Mouse (Mus musculus) testis, postnatal 14 days (tissue): Measurements from ENCODE around the gene Naa80.
A peak's percentile ranks its signal among the peaks of the same experiment; 100 is the strongest.
"Not testable (repeated sequence)": the region's sequence is repeated elsewhere in the genome, so short reads cannot be mapped to it uniquely, and the experiment has no call there.

Source experiments
- DNase-seq: peaks from one replicate; pipeline ENCODE4 v3.0.0; 2021; ENCODE audit warnings: low spot score

The Naa80 gene

DNA sequence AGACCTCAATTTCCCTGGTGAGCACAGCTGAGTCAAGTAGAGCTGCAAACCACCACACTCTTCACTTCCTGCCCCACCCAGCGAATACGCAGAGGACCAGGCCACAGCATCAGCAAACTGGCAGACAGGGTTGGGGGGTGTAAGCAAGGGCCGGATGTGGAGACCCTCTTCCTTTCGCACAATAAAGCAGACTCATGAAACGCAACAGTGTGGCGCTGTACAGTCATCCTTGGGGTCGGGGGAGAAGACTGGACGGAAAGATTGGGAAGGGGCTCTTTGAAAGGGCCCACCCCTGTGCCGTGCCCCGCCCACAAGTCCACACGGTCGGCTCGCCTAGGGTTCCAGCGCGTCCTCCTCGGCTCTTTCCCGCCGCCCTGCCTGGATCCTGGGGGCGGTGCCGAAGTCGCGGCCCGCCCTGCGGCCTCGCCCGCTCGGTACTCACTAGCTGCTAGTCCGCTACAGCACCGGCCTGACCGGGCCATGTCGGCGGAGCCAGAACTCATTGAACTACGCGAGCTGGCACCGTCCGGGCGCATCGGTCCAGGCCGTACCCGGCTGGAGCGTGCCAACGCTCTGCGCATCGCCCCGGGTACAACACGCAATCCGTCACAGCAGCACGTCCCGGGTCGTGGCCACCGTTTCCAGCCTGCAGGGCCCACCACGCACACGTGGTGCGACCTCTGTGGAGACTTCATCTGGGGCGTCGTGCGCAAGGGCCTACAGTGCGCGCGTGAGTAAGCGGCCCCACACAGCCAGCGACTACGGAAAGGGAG is 27.4 kb upstream of the Naa80 start, which contains the start of gene Rassf1:
Rassf1 (plus strand) TSS at position 439 of the 773 bp plus-strand sequence.
- DNase-seq = no peak

DNA sequence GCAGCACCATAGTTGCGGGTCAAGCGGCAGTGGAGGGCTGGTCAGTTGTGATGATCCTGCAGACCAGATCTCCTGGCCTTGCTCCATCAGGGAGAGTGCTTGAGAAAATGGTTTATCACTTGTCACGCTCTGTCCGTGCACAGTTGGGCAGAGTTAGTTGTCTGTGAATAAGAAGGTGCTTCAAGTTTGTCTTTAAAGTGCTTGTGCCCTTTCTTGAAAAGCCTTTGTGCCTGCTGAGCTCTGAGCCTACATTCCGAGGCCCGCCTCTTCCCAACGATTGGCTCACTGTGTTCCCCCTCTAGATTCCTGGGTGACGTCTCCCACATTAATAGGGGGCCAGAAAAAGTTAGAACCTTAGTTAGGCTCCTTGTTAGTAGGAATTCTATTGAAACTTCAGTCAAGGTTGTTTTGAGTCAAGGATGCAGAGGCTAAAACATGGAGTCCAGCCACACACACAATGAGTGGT is 26.8 kb upstream of the Naa80 start:
- no peak for DNase-seq

DNA sequence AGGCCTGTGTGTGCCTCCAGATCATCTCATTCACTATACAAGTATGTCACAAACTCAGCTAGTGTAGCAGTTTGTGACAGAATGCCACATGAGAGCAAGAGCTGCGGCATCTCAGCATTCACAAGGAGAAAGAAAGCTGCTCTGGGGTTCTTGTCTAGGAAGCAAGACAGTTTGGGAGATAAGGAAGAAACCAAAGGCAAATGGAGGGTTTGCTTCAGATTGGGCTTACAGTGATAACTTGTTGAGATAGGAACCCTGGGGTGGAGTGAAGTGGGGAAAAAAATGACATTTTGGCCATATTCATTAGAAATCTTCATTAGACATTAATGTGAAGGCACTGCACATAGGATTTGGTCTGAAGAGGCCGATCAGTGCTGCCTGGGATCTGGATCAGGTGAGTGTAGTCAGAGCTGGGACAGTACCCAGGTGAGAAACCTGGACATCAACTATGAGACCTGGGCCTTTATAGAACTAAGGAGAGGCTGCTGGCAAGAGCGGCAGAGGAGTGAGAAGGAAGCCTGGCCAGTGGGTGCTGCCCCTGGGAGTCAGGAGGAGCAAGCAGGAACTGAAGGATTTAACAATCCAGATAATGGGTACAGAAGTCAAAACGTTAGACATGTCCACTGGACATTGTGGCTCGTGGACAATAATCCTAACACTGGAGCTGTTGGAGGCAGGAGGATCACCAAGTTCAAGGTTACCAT is 25.8 kb upstream of the Naa80 start:
- no peak for DNase-seq

DNA sequence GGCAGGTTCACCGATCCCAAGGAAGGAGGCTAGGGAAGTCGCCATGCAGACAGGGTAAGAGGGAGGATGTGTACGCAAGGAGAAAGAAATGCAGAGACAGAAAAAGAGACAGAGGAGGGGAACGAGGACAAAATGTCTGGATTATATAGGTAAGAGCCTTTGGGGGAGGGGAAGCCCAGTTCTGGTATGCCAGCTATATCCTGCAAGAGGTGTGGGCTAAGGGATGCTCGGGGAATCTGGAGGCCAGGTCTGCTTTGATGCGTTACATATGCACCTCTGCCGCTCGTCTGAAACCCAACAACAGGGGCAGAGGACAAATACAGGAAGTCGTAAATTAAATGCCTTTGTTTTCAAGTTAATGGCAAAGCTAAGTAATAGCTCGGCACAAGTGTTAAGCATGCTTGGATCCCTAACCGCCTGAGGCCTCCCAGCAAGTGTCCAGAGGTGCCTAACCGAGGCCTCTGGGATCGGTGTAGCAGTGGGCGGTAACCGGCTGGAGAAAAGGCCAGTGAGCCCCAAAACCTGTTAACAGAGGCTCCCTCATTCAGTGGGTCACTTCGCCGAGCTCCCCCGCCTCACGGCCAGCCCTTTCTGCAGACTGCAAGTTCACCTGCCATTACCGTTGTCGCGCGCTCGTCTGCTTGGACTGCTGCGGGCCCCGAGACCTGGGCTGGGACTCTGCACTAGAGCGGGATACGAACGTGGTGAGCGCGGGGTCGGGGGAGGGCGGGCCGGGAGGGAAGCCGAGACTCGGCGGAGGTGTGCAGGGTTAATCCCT is 25.0 kb upstream of the Naa80 start:
- DNase-seq = peak; percentile 69

DNA sequence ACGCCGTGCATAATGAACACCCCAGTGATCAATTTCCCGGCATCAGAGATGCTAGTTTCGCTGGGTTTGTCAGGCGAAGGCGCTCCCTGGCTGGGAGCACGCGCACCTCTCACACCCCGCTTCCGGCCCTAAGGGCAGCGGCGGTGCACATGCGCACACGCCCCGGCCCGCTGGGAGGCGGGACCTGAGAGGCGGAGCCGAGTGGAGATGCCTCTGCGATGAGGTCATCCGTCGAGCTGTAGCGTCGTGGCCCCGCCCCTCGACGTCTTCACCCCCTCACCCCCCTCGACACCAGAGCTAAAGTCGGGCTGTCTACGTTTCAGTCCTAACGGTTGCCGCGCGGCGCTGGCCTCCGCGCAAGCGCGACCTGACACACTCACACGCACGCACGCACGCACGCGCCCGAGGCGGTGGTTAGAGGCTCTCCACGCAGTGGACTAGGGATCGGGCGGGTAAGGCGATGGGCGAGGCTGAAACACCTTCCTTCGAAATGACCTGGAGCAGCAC is 24.3 kb upstream of the Naa80 start:
- peak; percentile 96 for DNase-seq

DNA sequence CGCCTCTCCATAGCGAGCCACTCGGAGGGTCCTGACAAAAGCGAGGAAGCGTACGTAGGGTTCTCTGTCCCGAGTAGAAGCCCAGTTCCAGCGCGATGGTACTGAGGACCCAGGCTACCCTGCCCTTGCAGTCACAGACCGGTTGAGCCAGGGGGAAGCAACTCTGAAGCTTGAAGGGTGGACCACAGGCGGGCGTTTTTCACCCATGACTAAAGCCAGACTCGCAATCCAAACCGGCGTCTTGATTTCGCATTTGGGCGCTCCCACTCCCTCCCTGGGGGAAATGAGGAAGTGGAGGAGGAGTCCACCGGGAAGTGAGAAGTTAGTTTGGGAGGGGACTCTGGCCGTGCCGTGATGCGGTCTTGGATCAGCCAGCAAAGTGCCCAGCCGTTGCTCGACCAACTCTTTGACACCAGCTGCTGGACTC is 23.6 kb upstream of the Naa80 start:
- DNase-seq = no peak

DNA sequence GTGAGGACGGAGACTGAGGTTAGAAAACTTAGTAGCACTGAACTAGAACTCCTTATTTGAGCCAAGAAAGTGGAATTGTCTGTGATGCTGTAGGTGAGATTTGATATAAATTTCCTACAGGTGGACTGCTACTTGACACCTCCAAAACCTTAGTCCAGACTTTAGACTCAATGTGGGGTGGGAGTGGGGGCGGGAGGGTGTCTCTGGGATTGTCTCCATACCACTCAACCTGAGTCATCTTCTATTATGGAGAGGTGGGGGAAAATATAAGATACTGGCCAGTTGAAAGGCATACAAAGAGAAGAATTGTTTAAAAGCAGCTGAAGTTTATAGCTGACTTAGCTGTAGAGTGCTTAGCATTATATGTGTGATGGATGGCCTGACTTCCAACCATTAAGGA is 23.0 kb upstream of the Naa80 start:
- DNase-seq = no peak

DNA sequence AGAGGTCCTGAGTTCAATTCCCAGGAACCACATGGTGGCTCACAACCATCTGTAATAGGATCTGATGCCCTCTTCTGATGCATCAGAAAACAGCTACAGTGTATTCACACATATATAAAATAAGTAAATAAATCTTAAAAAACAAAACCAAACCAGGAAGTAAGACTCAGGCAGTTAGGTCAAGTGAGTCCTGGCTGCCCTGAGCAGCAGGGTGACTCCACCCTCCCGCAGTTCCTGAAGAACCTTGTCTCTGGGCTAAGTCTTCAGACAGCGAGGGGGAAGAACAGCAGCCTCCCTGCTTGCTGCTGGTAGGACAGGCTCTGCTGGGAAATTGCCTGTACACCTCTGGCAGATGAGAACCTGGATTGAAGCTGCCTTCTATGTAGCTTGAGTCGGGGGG is 22.3 kb upstream of the Naa80 start:
- DNase-seq = no peak

DNA sequence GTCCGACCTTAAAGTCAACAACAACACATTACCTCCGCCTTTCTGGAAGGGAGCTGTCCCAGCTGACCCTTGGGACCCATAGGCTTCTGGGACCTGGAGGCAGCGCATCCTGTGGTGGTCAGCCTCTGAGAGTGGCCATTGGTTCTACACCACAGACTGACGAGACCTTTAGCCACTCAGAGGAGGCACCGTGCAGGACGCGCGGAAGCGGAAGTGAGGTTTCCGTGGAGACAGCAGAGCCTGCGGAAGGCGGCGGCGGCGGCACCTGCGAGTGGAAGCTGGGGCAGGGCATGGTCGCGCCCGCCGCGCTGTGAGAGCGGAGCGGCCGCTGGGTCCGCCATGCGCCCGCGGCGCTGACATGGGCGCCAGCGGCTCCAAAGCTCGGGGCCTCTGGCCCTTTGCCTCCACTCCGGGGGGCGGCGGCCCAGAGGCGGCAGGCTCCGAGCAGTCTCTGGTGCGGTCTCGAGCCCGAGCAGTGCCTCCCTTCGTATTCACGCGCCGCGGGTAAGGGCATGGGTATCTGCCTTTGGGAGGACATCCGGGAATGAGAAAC is 15.6 kb upstream of the Naa80 start, which contains the start of gene Tusc2:
Tusc2 (plus strand) TSS at position 227 of the 553 bp plus-strand sequence.
- peak; percentile 95 for DNase-seq

DNA sequence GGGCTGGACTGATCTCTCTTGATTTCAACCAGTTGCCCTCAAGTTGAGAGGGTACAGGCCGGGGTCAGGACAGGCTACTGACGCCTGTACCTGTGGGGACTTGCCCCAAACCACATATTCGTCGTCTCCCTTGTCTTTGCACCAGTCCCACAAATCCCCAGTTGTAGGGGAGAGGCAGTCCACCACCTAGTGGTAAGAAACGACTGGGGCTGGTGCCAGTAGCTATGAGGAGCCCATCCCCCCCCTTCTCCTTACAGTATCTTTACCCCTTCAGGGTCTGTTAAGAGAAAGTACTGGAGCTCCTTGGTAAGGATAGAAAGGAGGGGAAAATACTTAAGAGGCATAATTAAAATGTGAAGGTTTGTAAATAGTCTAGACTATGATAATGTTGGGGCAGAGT is 13.1 kb upstream of the Naa80 start:
- not testable (repeated sequence) for DNase-seq

DNA sequence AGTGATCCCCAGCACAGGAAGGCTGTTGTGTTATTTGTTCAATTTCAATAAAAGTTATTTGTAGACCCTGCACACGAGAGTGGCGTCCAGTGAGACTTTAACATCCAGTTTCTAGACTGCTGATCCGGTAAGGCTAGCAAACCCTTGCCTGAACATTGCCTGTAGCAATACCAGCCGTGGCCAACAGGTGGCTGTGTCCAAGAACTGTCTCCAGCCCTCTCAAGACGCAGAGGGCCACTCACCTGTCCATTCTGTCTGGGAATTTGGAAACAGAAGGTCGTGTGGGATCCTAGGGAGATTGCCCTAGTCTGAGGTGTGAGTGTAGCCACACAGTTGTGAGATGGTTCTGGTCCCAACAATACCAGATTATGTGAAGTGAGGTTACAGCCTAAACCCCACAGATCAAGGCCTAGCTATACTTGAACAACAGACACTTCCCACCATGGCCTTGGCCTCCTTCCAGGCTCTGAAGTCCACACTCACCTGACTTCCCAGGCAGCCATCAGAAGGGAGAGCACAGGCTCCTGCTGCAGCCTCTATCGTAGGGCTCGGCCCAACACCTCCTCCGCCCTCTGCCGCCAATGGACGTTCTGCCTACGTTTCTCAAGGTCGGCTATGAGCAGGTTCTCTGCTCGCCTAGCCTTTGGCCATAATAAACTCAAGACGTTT is 12.5 kb upstream of the Naa80 start:
- no peak for DNase-seq

DNA sequence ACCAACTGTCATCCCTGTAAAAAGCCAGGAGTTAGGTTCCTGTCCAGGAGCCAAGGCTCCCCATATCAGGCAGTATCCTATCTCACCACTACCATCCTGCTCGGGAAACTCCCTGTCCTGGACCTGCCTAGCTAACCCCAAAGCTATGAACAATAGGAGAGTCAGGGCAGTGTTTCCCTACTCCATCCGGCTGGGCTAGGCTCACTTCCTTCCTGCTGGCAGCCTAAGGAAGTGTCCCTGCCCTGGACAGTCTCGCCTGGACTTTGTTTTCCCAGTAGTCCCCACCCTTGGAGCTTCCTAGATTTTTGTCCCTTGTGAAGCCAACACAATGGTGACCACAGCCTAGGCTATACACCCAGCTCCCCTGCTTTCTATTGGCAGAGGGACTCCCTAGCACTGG is 11.8 kb upstream of the Naa80 start:
- no peak for DNase-seq

DNA sequence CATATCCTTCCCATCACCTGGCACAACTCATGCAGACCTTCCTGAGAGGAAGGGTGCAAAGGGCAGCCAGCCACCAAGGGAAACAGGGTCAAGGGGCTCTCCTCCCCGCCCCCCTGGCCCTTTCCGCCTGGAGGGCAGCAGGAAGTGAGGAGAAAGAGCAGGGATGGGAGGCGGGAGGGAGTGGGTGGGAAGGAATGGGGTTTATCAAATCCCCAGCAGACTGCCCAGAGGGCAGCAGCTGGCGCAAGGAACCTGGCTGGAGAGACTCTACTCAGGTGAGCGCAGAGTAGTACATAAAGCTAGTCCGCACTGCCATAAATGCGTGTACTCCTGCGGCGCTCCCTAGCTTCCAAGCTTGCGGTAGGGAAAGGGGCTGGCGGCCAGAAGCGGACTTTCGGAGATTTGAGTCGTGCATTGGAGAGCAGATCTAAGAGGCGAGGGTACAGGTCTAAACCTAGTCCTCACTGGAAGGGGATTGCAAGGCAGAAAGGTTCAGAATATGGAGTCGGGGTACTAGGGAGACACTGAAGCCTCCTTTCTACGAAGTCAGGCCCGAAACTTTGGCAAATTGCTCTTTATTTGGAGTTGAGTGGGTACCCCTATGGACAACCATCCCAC is 10.9 kb upstream of the Naa80 start, which contains the start of gene Hyal2:
Hyal2 (plus strand) TSS at position 244 of the 618 bp plus-strand sequence.
- DNase-seq = no peak

DNA sequence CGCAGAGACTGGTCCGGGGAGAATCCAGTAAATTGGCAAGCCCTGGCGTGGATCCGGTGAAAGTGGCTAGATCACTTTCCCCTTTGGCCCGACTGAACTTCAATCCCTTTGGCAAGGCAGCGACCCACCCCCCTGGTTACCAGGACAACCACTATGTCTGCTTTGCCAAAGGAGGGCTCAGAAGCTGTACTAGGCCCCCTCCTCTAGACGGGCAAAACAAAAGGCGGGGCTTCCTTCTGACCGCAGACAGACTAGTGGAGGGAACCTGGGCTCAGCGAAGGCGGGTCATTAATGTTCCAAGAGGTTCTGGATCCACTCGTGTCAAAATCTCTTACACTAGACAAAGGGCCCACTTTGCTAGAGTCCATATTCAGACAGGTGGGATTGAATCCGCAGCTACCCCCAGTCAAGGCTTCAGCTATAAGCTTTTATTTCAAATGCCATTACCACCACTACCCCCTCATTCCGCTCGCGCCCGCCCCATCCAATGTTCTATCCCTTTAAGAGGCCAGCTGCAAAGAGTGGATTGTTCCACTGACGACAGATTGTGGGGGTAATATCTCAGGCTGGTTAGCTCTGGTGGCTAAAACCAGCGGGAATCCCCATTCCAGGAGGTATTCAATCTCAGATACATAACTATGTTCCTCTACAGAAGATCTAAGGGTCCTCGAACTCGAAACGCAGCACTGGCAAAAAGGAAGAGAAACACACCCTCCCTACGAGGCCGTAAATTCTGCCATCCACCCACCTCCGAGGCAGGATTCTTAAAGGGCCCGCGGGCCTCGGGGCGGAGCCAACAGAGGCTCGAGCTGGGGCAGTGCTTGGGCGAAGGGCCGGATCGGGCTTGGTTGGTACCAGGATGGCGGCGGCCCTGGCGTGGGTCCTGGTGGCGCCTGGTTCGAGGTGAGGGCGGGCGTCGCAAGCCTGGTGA is 10.1 kb upstream of the Naa80 start:
- DNase-seq = peak; percentile 86

DNA sequence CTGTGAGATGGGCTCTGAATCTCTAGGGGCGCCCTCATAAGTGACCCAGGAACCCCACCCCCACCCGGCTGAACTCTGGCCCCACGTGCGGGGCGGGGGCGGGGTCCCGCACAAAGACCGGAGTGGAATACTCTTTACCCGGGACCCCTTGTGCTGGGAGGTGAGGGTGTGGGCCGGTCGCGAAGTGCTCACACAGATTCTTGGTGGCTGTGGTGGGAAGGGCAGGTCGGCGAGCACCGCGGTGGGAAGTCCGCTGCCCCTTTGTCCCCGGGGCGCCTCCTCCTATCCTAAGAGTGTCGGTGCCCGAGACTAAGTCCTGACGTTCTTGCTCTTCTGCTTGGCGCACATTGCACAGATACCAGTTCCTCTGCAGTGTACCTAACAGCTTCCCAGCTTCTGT is 9.4 kb upstream of the Naa80 start:
- DNase-seq = peak; percentile 61

DNA sequence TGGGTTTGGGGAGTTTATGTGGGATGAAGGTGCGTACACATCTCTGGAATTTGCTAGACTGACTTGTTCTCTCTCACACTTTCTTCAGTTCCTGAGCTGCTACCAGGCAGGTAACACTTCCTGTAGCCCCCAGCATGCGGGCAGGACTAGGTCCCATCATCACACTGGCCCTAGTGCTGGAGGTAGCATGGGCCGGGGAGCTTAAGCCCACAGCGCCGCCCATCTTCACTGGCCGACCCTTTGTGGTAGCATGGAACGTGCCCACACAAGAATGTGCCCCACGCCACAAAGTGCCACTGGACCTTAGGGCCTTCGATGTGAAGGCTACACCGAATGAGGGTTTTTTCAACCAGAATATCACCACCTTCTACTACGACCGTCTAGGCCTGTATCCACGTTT is 8.7 kb upstream of the Naa80 start:
- no peak for DNase-seq

DNA sequence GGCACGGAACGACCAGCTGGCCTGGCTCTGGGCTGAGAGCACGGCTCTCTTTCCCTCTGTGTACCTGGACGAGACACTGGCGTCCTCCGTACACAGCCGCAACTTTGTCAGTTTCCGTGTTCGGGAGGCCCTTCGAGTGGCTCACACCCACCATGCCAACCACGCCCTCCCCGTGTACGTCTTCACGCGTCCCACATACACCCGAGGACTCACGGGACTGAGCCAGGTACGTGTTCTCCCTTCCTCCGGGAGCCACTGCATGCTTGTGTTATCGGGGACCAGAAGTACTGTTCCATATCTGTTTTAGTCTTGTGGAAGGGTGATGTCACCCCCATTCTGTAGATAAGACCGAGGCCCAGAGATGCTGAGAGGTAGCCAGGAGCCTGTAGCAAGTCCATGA is 7.8 kb upstream of the Naa80 start:
- DNase-seq = no peak

DNA sequence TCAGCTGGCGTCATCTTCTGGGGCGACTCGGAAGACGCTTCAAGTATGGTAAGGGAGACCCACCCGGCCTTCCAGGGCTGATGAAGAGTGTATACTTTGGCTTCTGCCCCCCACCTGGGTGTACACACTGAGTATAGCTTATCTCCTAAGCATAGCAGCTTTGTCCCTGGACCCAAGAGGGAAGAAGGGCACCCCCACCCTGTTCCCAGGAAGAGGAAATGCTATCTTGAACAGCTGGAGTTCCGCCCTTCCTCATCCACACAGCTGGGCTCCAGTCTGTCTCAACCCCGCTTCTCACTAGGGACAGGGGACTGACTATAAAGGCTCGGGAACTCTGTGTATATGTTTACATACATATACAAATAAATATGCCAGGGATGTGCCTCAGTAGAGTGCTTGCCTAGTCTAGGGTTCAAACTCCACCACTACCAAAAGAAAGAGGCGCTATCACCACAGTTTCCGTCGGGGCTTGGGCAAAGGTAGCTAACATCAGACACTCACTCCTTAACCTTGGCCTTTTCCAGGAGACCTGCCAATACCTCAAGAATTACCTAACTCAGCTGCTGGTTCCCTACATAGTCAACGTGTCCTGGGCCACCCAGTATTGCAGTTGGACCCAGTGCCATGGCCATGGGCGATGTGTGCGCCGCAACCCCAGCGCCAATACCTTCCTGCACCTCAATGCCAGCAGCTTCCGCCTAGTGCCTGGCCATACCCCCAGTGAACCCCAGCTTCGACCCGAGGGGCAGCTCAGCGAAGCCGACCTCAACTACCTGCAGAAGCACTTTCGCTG is 7.0 kb upstream of the Naa80 start:
- DNase-seq = no peak

DNA sequence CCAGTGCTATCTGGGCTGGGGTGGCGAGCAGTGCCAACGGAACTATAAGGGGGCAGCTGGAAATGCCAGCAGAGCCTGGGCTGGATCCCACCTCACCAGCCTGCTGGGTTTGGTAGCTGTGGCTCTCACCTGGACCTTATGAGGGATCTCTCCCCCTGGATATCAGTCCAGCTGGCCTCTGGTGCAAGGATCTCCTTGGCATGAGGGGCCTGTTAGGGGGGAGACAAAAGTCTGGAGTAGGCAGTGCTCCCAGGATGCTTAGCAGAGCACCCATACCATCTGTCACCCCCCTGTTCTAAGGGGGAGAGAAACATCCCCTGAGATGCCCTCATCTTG is 6.4 kb upstream of the Naa80 start:
- no peak for DNase-seq
